Mouse (Mus musculus) liver, postnatal 0 days (tissue): ENCODE measurements around the gene Dnaaf5.

Experiments
- CTCF ChIP-seq: sonication (generic); IDR thresholded peaks from 2 replicates; pipeline ENCODE4 v1.5.1; 2016; ENCODE audit warnings: antibody characterized with exemption, low read depth
- EP300 ChIP-seq: IDR thresholded peaks from 2 replicates; pipeline ENCODE4 v1.6.1; 2016; ENCODE audit warnings: antibody characterized with exemption, low read depth, mild to moderate bottlenecking

GRCm38 (mm10) chr5:139161632-139162031 lies 11.6 kb downstream of the Dnaaf5 start:
- no peak for TF ChIP-seq EP300
- no peak for TF ChIP-seq CTCF
